Mouse (Mus musculus) heart, adult 18-20 months (tissue): ENCODE measurements around the gene Rai14. TPM values are rescaled to one million over a fixed set of nuclear protein-coding genes. Genes with fewer than 3 reads are reported as not detected.
A peak's percentile ranks its signal among the peaks of the same experiment; 100 is the strongest.

Experiments used
- DNase-seq, 2 experiments: peaks; one replicate each; pipeline ENCODE4 v3.0.0; 2021 to 2022; ENCODE audit warnings: mixed read lengths in 1 of 2
- total RNA-seq, 2 experiments: library from RNA; stranded (reverse); gene quantifications; 2 replicates each; pipeline ENCODE4 v1.2.3; 2021

Gene Rai14
- total RNA-seq, 2 experiments from 2014 or later = 3.6 to 3.9 TPM

GRCm38 (mm10) chr15:10720671-10721070 is 6.2 kb upstream of the Rai14 start:
- no peak for DNase-seq

- no peak for DNase-seq
Measured at GRCm38 (mm10) chr15:10720188-10720587, 5.8 kb upstream of the Rai14 start.

GRCm38 (mm10) chr15:10719511-10719910 is 5.1 kb upstream of the Rai14 start:
- DNase-seq = no peak

GRCm38 (mm10) chr15:10718763-10719162 is 4.3 kb upstream of the Rai14 start:
- no peak for DNase-seq

GRCm38 (mm10) chr15:10717284-10717683 is 2.9 kb upstream of the Rai14 start:
- DNase-seq = no peak

- DNase-seq = no peak
Measured at GRCm38 (mm10) chr15:10715966-10716365, 1.5 kb upstream of the Rai14 start.

- peak in 1 of 2 experiments; percentile 46 for DNase-seq
Measured at GRCm38 (mm10) chr15:10715139-10715505, 698 bp upstream of the Rai14 start.

GRCm38 (mm10) chr15:10713626-10714316 is 653 bp downstream of the Rai14 start:
- peak; percentile 5 to 38 for DNase-seq

GRCm38 (mm10) chr15:10713181-10713625 is 1.2 kb downstream of the Rai14 start:
- peak in 1 of 2 experiments; percentile 19 for DNase-seq

GRCm38 (mm10) chr15:10712288-10712687 is 2.1 kb downstream of the Rai14 start:
- no peak for DNase-seq

- no peak for DNase-seq
Measured at GRCm38 (mm10) chr15:10711231-10711630, 3.2 kb downstream of the Rai14 start.

- DNase-seq = no peak
Measured at GRCm38 (mm10) chr15:10708591-10709272, 5.7 kb downstream of the Rai14 start.

GRCm38 (mm10) chr15:10707109-10707508 is 7.3 kb downstream of the Rai14 start:
- DNase-seq = no peak

GRCm38 (mm10) chr15:10706414-10706813 is 8.0 kb downstream of the Rai14 start:
- DNase-seq = no peak

GRCm38 (mm10) chr15:10705752-10706151 is 8.7 kb downstream of the Rai14 start:
- no peak for DNase-seq

GRCm38 (mm10) chr15:10704328-10704727 is 10.1 kb downstream of the Rai14 start:
- DNase-seq = no peak

GRCm38 (mm10) chr15:10701571-10701970 is 12.9 kb downstream of the Rai14 start:
- DNase-seq = no peak

- no peak for DNase-seq
Measured at GRCm38 (mm10) chr15:10700891-10701466, 13.4 kb downstream of the Rai14 start.

- no peak for DNase-seq
Measured at GRCm38 (mm10) chr15:10696478-10697234, 17.8 kb downstream of the Rai14 start.

- DNase-seq = no peak
Measured at GRCm38 (mm10) chr15:10692627-10693026, 21.8 kb downstream of the Rai14 start.

GRCm38 (mm10) chr15:10691481-10691880 is 22.9 kb downstream of the Rai14 start:
- DNase-seq = no peak

- DNase-seq = no peak
Measured at GRCm38 (mm10) chr15:10690973-10691372, 23.5 kb downstream of the Rai14 start.

GRCm38 (mm10) chr15:10690219-10690618 is 24.2 kb downstream of the Rai14 start:
- peak in 1 of 2 experiments; percentile 29 for DNase-seq
